Mouse (Mus musculus): ENCODE data around the gene Tmem255b. TPM values are rescaled to one million over a fixed set of nuclear protein-coding genes. Genes with fewer than 3 reads are reported as not detected.

Tmem255b gene
- polyA plus RNA-seq, 1 experiment from 2014 or later = 1.2 TPM

GRCm38 (mm10) chr8:13475892-13476291 lies 40.9 kb downstream of the Tmem255b start:
- 63% methylated on average over 9 of the region's 9 CpGs for WGBS
- Histone ChIP-seq H3K4me1 (0 out of 2 replicates have a peak, but pooled peaks cover 5% of the 10 kb centered on the region), H3K27ac (no peak overlapping the region), H3K27me3 (no peaks in the 10 kb centered on the region), H3K4me2 (no peak overlapping the region), H3K4me3 (replicated peaks) (no peak overlapping the region), H3K9me3 (replicated peaks) (no peaks in the 10 kb centered on the region), H3K9ac (no peak overlapping the region), H3K36me3 (no peaks in the 10 kb centered on the region)
- no peak for ATAC-seq (replicated peaks; ENCODE audit: low FRiP score)

GRCm38 (mm10) chr8:13481089-13481554 lies 46.1 kb downstream of the Tmem255b start:
- Histone ChIP-seq H3K4me1 (no peaks in the 10 kb centered on the region), H3K27me3 (no peaks in the 10 kb centered on the region), H3K36me3 (0 out of 2 replicates have a peak, but pooled peaks cover 6% of the 10 kb centered on the region), H3K27ac (no peak overlapping the region), H3K4me3 (replicated peaks) (no peak overlapping the region), H3K9ac (no peak overlapping the region), H3K4me2 (no peak overlapping the region), H3K9me3 (replicated peaks) (no peaks in the 10 kb centered on the region)
- 75% methylated on average over 7 of the region's 7 CpGs for WGBS
- no peak for ATAC-seq (replicated peaks; ENCODE audit: low FRiP score)

DNA sequence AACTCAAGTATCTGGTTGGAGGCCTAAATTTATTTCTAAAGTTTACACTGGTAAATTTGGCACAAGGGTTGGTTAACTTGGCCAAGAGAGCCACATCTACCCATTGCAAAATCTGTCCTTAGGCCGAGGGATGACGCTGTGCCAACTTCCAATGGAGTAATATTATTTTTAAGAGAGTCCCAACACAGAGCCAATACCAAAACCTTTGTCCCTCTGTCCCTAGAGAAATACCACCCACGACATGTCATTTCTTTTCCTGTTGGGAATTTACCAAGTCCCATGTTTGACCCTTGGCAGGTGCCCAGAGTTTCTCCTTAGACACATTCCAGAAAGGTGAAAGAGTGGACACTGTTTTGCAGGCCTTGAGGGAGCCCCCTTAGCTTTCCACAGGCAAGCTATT lies 46.6 kb downstream of the Tmem255b start:
- no peak for ATAC-seq (replicated peaks; ENCODE audit: low FRiP score)
- WGBS = 90% methylated on average over 3 of the region's 3 CpGs

GRCm38 (mm10) chr8:13482101-13482801 lies 47.3 kb downstream of the Tmem255b start:
- H3K9me3 ChIP-seq (replicated peaks) = no peaks in the 10 kb centered on the region
- H3K4me2 ChIP-seq = no peak overlapping the region
- 0 out of 2 replicates have a peak, but pooled peaks cover 6% of the 10 kb centered on the region for H3K36me3 ChIP-seq
- no peaks in the 10 kb centered on the region for H3K27me3 ChIP-seq
- WGBS = 78% methylated on average over 2 of the region's 2 CpGs
- H3K4me1 ChIP-seq = 0 out of 2 replicates have a peak, but pooled peaks cover 2% of the 10 kb centered on the region
- no peak overlapping the region for H3K27ac ChIP-seq
- no peak overlapping the region for H3K4me3 ChIP-seq (replicated peaks)
- H3K9ac ChIP-seq = no peak overlapping the region
- ATAC-seq (replicated peaks; ENCODE audit: low FRiP score) = 0 out of 2 replicates have a peak, but pooled peaks have one; percentile 33

More for the DNA sequence above, 46.6 kb downstream of the Tmem255b start:
- Histone ChIP-seq H3K36me3 (0 out of 2 replicates have a peak, but pooled peaks cover 6% of the 10 kb centered on the region), H3K9me3 (replicated peaks) (no peaks in the 10 kb centered on the region), H3K4me1 (0 out of 2 replicates have a peak, but pooled peaks cover under 1% of the 10 kb centered on the region), H3K27me3 (no peaks in the 10 kb centered on the region), H3K4me3 (replicated peaks) (no peak overlapping the region), H3K9ac (no peak overlapping the region), H3K4me2 (no peak overlapping the region), H3K27ac (no peak overlapping the region)

DNA sequence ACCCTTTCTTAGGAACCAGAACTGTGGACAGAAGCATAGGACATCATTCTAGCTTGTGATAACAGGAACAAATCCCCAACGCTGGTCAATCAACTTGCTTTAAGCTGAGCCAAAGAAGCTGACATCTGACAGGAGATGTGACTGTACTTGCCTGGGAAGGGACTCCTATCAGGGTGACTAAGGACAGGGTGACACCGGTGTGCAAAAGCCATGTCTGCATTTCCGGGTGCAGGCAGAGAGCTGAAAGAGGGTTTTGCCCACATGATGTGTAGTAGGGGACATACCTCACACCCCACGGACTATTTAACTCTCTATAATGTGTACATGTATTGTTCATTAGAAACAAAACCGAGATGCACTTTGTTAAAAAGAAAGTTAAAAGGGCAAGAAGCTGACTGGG lies 48.2 kb downstream of the Tmem255b start:
- Histone ChIP-seq H3K36me3 (0 out of 2 replicates have a peak, but pooled peaks cover 6% of the 10 kb centered on the region), H3K27ac (no peak overlapping the region), H3K27me3 (no peaks in the 10 kb centered on the region), H3K9ac (no peak overlapping the region), H3K4me1 (0 out of 2 replicates have a peak, but pooled peaks cover 2% of the 10 kb centered on the region), H3K9me3 (replicated peaks) (no peaks in the 10 kb centered on the region), H3K4me3 (replicated peaks) (no peak overlapping the region), H3K4me2 (no peak overlapping the region)
- no peak for ATAC-seq (replicated peaks; ENCODE audit: low FRiP score)
- 89% methylated on average over 5 of the region's 5 CpGs for WGBS

- H3K36me3 ChIP-seq = 0 out of 2 replicates have a peak, but pooled peaks cover 2% of the 10 kb centered on the region
- no peak overlapping the region for H3K9ac ChIP-seq
- no peaks in the 10 kb centered on the region for H3K9me3 ChIP-seq (replicated peaks)
- H3K27me3 ChIP-seq = peaks cover 31% of the 10 kb centered on the region
- 87% methylated on average over 3 of the region's 3 CpGs for WGBS
- H3K27ac ChIP-seq = peak overlapping the region; percentile 41; the same call in 1 of the 2 replicates
- no peak for ATAC-seq (replicated peaks; ENCODE audit: low FRiP score)
- H3K4me3 ChIP-seq (replicated peaks) = no peak overlapping the region
- no peak overlapping the region for H3K4me2 ChIP-seq
- H3K4me1 ChIP-seq = peaks cover 41% of the 10 kb centered on the region
Measured at GRCm38 (mm10) chr8:13489351-13489750, 54.4 kb downstream of the Tmem255b start.

DNA sequence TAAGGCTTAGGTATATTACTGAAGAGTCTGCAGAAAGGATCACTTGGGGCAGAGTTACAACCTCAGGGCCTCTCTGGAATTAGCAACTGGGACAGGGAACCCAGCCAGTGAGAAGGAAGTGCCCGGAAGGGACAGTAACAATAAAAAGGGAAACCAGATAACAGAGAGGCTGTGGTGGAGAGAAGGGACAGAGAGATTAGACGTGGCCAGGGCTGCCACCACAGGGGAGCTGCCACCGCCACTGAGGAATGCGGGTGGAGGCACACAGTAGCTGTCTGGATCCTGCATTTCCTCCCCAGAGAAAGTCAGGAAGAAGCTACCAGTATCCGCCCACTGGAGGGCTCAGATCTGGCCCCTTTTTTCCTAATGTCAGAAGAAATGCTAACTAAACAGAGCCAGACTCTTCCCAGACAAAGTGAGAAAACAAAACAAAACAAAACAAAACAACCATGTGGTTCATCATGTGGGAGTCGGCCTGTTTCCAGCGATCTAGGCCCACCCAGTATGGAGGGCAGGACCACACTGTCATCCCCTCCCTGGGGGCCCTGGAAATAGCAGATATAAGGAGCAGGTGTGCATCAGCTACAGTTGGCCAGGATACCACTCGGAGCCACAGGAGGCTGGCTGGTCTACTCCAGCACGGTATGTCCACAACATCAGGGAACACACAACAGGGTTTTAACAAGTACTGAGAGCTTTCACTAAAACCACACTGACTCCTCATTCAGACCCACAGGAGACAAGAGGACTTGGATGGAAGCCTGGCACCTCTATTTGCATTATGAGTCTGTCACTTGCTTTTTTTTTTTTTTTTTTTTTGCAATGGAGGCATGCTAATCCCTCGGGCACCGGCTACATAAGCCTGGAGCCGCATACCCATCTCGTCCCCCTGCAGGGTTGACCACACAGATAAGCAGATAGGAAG lies 55.3 kb downstream of the Tmem255b start:
- peak overlapping the region; percentile 49 for H3K27ac ChIP-seq
- H3K36me3 ChIP-seq = no peaks in the 10 kb centered on the region
- ATAC-seq (replicated peaks; ENCODE audit: low FRiP score) = no peak
- no peak overlapping the region for H3K9ac ChIP-seq
- peaks cover 40% of the 10 kb centered on the region for H3K27me3 ChIP-seq
- peaks cover 45% of the 10 kb centered on the region for H3K4me1 ChIP-seq
- WGBS = 46% methylated on average over 13 of the region's 13 CpGs
- no peaks in the 10 kb centered on the region for H3K9me3 ChIP-seq (replicated peaks)
- no peak overlapping the region for H3K4me3 ChIP-seq (replicated peaks)
- no peak overlapping the region for H3K4me2 ChIP-seq

DNA sequence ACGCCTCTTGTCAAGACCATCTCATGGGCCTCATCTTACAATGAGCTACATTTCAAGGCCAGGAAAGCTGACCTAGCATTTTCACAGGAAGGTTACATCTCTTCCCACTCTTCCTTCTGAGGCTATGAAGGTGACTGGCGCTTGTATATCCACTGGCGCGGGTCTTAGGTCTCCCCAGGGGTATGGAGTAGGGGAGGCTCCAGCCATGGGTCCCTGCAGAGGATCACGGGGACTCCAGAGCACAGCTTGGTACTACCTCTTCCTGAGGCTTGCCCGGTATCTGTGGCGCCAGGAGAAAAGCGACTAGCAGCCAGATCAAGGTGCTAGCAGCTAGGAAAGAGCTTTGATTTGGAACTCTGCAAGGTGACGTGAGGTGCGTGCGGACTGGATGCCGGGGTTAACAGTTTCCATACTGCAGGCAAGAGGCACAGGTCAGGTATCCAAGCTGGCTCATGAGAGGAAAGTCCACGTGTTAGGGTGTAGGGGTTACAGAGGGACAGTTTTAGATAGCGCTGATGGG lies 56.6 kb downstream of the Tmem255b start:
- Histone ChIP-seq H3K27ac (no peak overlapping the region), H3K4me1 (peaks cover 45% of the 10 kb centered on the region), H3K27me3 (peaks cover 44% of the 10 kb centered on the region), H3K9ac (no peak overlapping the region), H3K4me3 (replicated peaks) (no peak overlapping the region), H3K9me3 (replicated peaks) (no peaks in the 10 kb centered on the region), H3K36me3 (no peaks in the 10 kb centered on the region), H3K4me2 (no peak overlapping the region)
- 90% methylated on average over 14 of the region's 14 CpGs for WGBS
- ATAC-seq (replicated peaks; ENCODE audit: low FRiP score) = no peak

DNA sequence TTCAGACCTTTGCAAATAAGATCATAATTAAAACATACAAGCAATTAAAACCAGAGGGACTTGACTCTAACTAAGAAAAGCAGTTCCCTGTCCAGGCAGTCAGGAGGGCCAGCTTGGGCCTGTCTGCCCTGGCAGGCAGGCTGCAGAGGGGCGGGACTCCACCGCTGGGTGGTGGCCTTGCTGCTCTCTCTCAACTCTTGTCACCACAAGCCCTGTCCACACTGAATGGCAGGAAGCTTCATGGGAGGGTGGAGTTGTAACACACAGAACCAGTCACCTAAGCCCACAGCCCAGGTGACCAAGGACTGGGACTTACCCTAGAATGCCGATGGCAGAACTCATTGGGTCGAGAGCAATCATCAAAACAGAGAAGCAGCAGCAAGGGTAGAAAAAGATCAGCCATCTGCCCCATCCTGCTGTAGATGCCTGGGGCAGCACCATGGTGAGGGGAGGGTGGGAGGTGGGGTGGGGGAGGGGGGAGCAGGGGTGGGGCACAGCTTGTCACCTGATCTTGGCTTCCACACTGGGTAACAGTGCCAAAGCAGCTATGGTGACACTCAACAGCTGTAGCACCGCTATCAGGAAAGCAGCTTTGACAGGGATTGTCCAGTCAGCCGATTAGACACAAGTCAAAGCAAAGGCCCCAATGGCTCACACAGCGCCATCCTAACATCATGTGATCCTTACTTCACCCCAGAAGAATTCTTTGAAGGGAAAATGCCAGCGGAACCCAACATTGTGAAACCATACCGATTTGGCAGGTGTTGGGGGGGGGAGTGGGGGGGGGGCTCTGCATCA lies 57.4 kb downstream of the Tmem255b start:
- Histone ChIP-seq H3K4me2 (peak overlapping the region; percentile 95), H3K27me3 (peaks cover 44% of the 10 kb centered on the region), H3K9ac (no peak overlapping the region), H3K4me1 (peaks cover 43% of the 10 kb centered on the region), H3K4me3 (replicated peaks) (no peak overlapping the region), H3K36me3 (no peaks in the 10 kb centered on the region), H3K9me3 (replicated peaks) (no peaks in the 10 kb centered on the region), H3K27ac (no peak overlapping the region)
- no peak for ATAC-seq (replicated peaks; ENCODE audit: low FRiP score)
- WGBS = 54% methylated on average over 9 of the region's 9 CpGs

GRCm38 (mm10) chr8:13493011-13493410 lies 58.0 kb downstream of the Tmem255b start:
- Histone ChIP-seq H3K27me3 (peaks cover 44% of the 10 kb centered on the region), H3K4me3 (replicated peaks) (peak overlapping the region; percentile 64), H3K9me3 (replicated peaks) (no peaks in the 10 kb centered on the region), H3K27ac (no peak overlapping the region), H3K4me2 (peak overlapping the region; percentile 95), H3K9ac (no peak overlapping the region), H3K4me1 (peaks cover 43% of the 10 kb centered on the region), H3K36me3 (no peaks in the 10 kb centered on the region)
- no peak for ATAC-seq (replicated peaks; ENCODE audit: low FRiP score)
- WGBS = 40% methylated on average over 11 of the region's 11 CpGs
